Mouse (Mus musculus): Measurements from ENCODE around the gene Tprgl.

GRCm38 (mm10) chr4:154157970-154158662 is 2.4 kb downstream of the Tprgl start:
- TF ChIP-seq CTCF (IDR thresholded peaks at IDR 0.05; ENCODE audit: control insufficient read depth, insufficient read depth, low read length) (no peak), POLR2A (IDR thresholded peaks at IDR 0.05; ENCODE audit: borderline replicate concordance, control insufficient read depth, low read depth, low read length) (no peak)
